Mouse (Mus musculus): ENCODE data around the gene Olfr1031.
"Not testable (repeated sequence)": the region's sequence is repeated elsewhere in the genome, so short reads cannot be mapped to it uniquely, and the experiment has no call there.

Gene Olfr1031

DNA sequence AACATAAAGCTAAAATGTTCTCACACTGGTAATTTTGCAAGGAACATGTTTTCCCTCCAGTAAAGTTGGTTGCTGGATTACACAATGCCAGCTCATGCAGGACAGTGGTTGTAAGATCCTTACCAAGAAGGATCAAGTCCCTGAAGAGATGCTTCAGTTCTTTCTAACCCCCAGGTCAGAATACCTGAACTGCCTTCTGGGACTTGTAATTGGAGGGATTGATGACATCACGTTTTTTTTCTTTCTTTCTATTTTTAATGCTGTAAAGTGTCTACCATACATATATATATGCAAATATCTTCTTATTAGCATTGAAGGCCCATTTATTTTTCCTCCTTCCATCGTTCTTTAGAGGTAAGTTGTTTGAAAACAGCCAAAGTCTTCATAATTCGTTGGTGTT is at the start of gene Olfr1031:
Olfr1031 (plus strand) TSS at position 301 of the 400 bp plus-strand sequence.
- no peak for DNase-seq (ENCODE audit: low spot score)

DNA sequence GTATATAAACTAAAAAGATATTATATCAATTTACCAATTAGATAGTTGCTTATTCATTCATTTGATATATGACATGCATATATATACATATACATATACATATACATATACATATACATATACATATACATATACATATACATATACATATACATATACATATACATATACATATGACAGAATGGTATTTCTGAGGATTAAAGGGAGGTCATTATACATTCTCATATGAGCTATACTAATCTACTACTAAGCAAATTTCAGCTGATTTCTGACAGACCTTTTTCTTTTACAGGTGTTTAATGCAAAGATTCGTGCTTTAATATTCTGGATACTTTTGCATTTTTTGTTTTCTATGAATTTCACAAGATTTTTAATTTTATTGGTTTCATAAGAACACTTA is 40.0 kb upstream of the Olfr1031 start, which contains the start of gene Olfr1028:
Olfr1028 (plus strand) TSS at position 301 of the 400 bp plus-strand sequence.
- DNase-seq (ENCODE audit: low spot score), result no peak

DNA sequence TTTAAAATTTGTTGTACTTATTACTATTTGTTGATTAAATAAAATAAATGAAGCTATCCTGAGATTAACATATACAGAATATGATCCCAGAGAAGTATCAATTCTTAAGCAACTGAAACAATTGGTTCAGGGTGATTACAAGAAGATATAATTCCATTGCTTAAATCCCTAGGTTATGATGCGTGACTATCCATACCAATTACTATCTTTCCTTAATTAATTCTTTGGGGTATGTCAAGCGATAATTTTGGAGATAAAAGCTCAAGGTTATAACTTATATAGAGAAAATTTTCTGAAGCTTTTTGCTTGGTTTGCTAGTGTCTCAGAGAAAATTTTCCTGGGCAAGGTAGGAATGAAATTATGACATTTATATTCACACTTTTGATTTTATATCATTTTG is 16.5 kb upstream of the Olfr1031 start, which contains the start of gene Olfr1029:
Olfr1029 (plus strand) TSS at position 301 of the 400 bp plus-strand sequence.
- DNase-seq (ENCODE audit: low spot score), result no peak

DNA sequence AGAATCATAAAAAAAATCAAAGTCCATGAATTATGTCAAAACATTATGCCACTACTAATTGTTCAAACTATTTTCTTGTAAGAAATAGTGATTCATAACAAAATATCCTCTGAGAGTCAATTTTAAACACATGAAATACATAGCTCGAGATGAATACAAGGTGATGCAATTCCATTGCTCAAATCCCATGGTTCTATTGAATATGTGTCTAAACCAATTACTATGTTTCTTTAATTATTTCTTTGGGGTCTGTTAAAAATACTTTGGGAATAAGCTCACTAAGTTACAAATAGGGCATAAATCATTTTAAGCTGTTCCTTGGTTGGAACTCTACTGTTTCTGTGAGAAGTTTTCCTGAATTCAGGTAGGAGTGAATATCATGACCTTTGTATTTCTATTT is 11.1 kb upstream of the Olfr1031 start, which contains the start of gene Olfr1030:
Olfr1030 (plus strand) TSS at position 301 of the 400 bp plus-strand sequence.
- DNase-seq (ENCODE audit: low spot score), result no peak

DNA sequence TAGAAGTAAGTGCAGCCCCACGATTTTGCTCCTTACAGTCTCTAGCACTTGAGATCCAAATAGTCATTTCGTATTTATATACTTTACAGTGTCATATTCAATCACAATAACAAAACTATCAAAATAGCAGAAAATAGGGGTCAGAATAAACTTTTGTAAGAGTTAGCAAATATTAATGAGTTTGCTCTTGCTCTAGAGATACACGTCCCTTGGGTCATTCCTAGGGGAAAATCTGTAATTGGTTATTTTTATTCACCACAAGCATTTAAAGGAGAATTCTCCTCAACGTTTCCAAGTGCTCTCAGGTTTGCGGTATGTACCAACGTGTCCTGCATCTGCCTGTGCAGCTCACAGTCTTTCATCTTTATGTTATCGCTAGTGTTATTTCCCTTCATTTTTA is 15.1 kb downstream of the Olfr1031 start, which contains the start of gene Olfr1032:
Olfr1032 (plus strand) TSS at position 301 of the 400 bp plus-strand sequence.
- DNase-seq (ENCODE audit: low spot score), result no peak

DNA sequence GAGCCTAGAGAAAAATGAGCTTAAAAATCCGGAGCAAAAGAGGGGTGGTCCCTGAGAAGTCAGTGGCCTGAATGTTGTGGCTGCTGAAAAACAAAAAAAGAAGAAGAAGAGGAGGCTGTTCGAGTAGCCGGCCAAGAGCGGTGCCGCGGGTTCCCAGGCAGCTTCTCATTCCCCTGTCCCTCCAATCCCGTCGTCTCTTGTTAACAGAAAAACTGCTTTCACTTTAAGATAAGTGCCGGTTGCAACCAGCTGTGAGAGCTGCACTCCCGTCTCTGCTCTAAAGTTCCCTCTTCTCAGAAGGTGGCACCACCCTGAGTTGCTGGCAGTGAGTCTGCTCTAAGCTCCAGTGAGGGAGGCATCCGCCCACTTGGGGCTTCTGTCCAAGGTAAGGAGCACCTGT is 30.3 kb downstream of the Olfr1031 start, which contains the start of gene Olfr1033:
Olfr1033 (plus strand) TSS at position 228 of the 400 bp plus-strand sequence.
- DNase-seq (ENCODE audit: low spot score), result not testable (repeated sequence)

DNA sequence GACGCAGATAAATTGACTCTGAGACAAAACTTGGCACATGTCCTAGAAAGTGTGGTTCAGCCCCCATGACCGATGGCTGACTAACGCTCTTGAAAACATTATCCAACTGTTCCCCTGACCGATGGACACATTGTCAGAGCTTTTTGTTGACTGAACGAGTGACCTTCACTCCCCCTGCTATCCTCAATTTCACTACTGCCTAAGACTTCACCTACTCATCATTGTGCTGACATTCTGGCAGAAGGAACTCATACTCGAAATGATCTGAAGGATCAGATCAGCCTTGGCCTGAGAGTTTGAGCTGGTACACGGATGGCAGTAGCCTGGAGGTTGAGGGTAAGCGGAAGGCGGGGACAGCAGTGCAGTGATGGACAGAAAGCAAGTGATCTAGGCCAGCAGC is 31.4 kb downstream of the Olfr1031 start:
- not testable (repeated sequence) for DNase-seq (ENCODE audit: low spot score)

Data from c-Kit-positive CD71-positive TER-119-positive erythroid progenitor cells, embryonic 14.5 days (primary cell).